Comparison of ENCODE assay signal across 1 mouse cellular context in genomic region chr2:27108144-27108543, GRCm38 (mm10).
A peak's percentile ranks its signal among the peaks of the same experiment; 100 is the strongest.
TF ChIP-seq lines count a peak whose summit lies in the region.

No protein-coding gene starts in this region.

TF ChIP-seq in myocyte, 11 proteins besides CTCF, POLR2A, EP300 and RAD21 (continued from another document):
- TF ChIP-seq TCF12 (IDR thresholded peaks at IDR 0.05; ENCODE audit: insufficient read depth, poor library complexity, severe bottlenecking) (peak; percentile 79), MYOG (IDR thresholded peaks at IDR 0.05; ENCODE audit: control insufficient read depth in 1 of 3, insufficient read depth in 1 of 3, insufficient read length in 2 of 3, low read depth in 2 of 3) (peak; percentile 78 to 86 (median 82)), MYOD1 (IDR thresholded peaks at IDR 0.05; ENCODE audit: control insufficient read depth in 1 of 3, insufficient read length in 2 of 3, low read depth in 2 of 3) (peak; percentile 78 to 94 (median 93)), TCF3 (IDR thresholded peaks at IDR 0.05; ENCODE audit: insufficient read length, low read depth) (peak; percentile 45), POLR2AphosphoS2 (IDR thresholded peaks at IDR 0.05; ENCODE audit: insufficient read length, low read depth) (no peak), MAX (IDR thresholded peaks at IDR 0.05; ENCODE audit: low read depth) (no peak)
